Comparison of ENCODE assay signal across 9 mouse cellular contexts in genomic region chr5:33104025-33104481, GRCm38 (mm10). TPM values are rescaled to one million over a fixed set of nuclear protein-coding genes. Genes with fewer than 3 reads are reported as not detected.
A peak's percentile ranks its signal among the peaks of the same experiment; 100 is the strongest.
DNase-seq lines count a peak whose midpoint lies in the region; ATAC-seq lines count a peak whose summit lies in the region.
"Had no signal": no experiment of that assay in that cellular context is flagged by ENCODE, and none has a peak within 500 bp of the region (broad histone marks: within the 10 kb centered on the region; RNA-seq: fewer than 3 reads in every experiment).

Gene Slc5a1 (plus strand): TSS chr5:33104219.

- no peak for DNase-seq in embryonic facial prominence, embryonic 10.5 days (ENCODE audit: low spot score)
- no peak for DNase-seq in forebrain, embryonic 14.5 days (ENCODE audit: low spot score)
- DNase-seq in midbrain, embryonic 11.5 days (ENCODE audit: low spot score, missing footprints), result no peak
- DNase-seq in embryo, embryonic 10 days (ENCODE audit: low spot score), result no peak
- no peak for DNase-seq in urinary bladder, adult 2 months (ENCODE audit: low spot score)
- no peak for DNase-seq in layer of hippocampus, adult 9-11 months
- DNase-seq: thymus, postnatal 36 days had no signal

- no peak within 1 kb of the TSS for H3K27ac ChIP-seq in embryonic facial prominence, embryonic 10.5 days (replicated peaks)
- H3K27ac ChIP-seq in forebrain, embryonic 14.5 days (ENCODE audit: low read depth, low read length), result no peak within 1 kb of the TSS
- no peak within 1 kb of the TSS for H3K27ac ChIP-seq in kidney, embryonic 16.5 days (ENCODE audit: low read length)
- no peak within 1 kb of the TSS for H3K27ac ChIP-seq in midbrain, embryonic 11.5 days (ENCODE audit: low read depth, low read length)

- H3K9ac ChIP-seq in forebrain, embryonic 14.5 days (ENCODE audit: low read length), result no peak within 1 kb of the TSS
- no peak within 1 kb of the TSS for H3K9ac ChIP-seq in kidney, embryonic 16.5 days (replicated peaks; ENCODE audit: low read length)
- no peak within 1 kb of the TSS for H3K9ac ChIP-seq in midbrain, embryonic 11.5 days (ENCODE audit: low read length)

- no peaks in the 10 kb centered on the region for H3K36me3 ChIP-seq in embryonic facial prominence, embryonic 10.5 days (replicated peaks)
- no peaks in the 10 kb centered on the region for H3K36me3 ChIP-seq in forebrain, embryonic 14.5 days (ENCODE audit: control insufficient read depth, insufficient read depth, low read length)
- no peaks in the 10 kb centered on the region for H3K36me3 ChIP-seq in kidney, embryonic 16.5 days (ENCODE audit: insufficient read depth, low read length)
- H3K36me3 ChIP-seq in midbrain, embryonic 11.5 days (ENCODE audit: control insufficient read depth, insufficient read depth, low read length), result no peaks in the 10 kb centered on the region

- ATAC-seq in forebrain, embryonic 14.5 days, result no peak
- ATAC-seq in kidney, embryonic 16.5 days (ENCODE audit: low FRiP score, low TSS enrichment), result peak; percentile 87
- ATAC-seq in midbrain, embryonic 11.5 days (ENCODE audit: low FRiP score), result no peak

- peak within 1 kb of the TSS; percentile 19 for H3K4me3 ChIP-seq in embryonic facial prominence, embryonic 10.5 days
- H3K4me3 ChIP-seq in forebrain, embryonic 14.5 days (ENCODE audit: low read depth, low read length), result no peak within 1 kb of the TSS
- peak within 1 kb of the TSS; percentile 26 for H3K4me3 ChIP-seq in kidney, embryonic 16.5 days (ENCODE audit: low read length)
- no peak within 1 kb of the TSS for H3K4me3 ChIP-seq in midbrain, embryonic 11.5 days (ENCODE audit: low read depth, low read length)

- peak within 1 kb of the TSS; percentile 14; the same call in 1 of the 2 replicates for H3K4me2 ChIP-seq in forebrain, embryonic 14.5 days (ENCODE audit: low read length)
- peak within 1 kb of the TSS; percentile 46 for H3K4me2 ChIP-seq in kidney, embryonic 16.5 days (replicated peaks; ENCODE audit: low read depth, low read length)
- H3K4me2 ChIP-seq in midbrain, embryonic 11.5 days, result 0 out of 2 replicates have a peak within 1 kb of the TSS, but pooled peaks have one; percentile 9

- peaks cover 47% of the 10 kb centered on the region for H3K27me3 ChIP-seq in embryonic facial prominence, embryonic 10.5 days (replicated peaks; ENCODE audit: low read depth, poor library complexity, severe bottlenecking)
- peaks cover 20% of the 10 kb centered on the region for H3K27me3 ChIP-seq in forebrain, embryonic 14.5 days (replicated peaks; ENCODE audit: control insufficient read depth, insufficient read depth, low read length)
- peaks cover 26% of the 10 kb centered on the region for H3K27me3 ChIP-seq in kidney, embryonic 16.5 days (ENCODE audit: insufficient read depth, low read length)
- H3K27me3 ChIP-seq in midbrain, embryonic 11.5 days (ENCODE audit: control insufficient read depth, insufficient read depth, low read length), result peaks cover 15% of the 10 kb centered on the region; the same call in 1 of the 2 replicates

- no peaks in the 10 kb centered on the region for H3K9me3 ChIP-seq in embryonic facial prominence, embryonic 10.5 days
- no peaks in the 10 kb centered on the region for H3K9me3 ChIP-seq in forebrain, embryonic 14.5 days (replicated peaks; ENCODE audit: control insufficient read depth, low read length)
- H3K9me3 ChIP-seq in kidney, embryonic 16.5 days (ENCODE audit: low read length), result no peaks in the 10 kb centered on the region
- no peaks in the 10 kb centered on the region for H3K9me3 ChIP-seq in midbrain, embryonic 11.5 days (ENCODE audit: control insufficient read depth, low read length)

- H3K4me1 ChIP-seq in embryonic facial prominence, embryonic 10.5 days, result peaks cover 16% of the 10 kb centered on the region
- no peaks in the 10 kb centered on the region for H3K4me1 ChIP-seq in forebrain, embryonic 14.5 days (ENCODE audit: control insufficient read depth, insufficient read depth, low read length)
- H3K4me1 ChIP-seq in kidney, embryonic 16.5 days (ENCODE audit: insufficient read depth, low read length), result no peaks in the 10 kb centered on the region
- peaks cover 4% of the 10 kb centered on the region; the same call in 1 of the 2 replicates for H3K4me1 ChIP-seq in midbrain, embryonic 11.5 days (ENCODE audit: control insufficient read depth, insufficient read depth, low read length)

- 14% methylated on average over 25 of the region's 25 CpGs for WGBS in embryonic facial prominence, embryonic 10.5 days
- 9% methylated on average over 25 of the region's 25 CpGs for WGBS in forebrain, embryonic 14.5 days
- WGBS in kidney, embryonic 16.5 days, result 12% methylated on average over 25 of the region's 25 CpGs
- 16% methylated on average over 25 of the region's 25 CpGs for WGBS in midbrain, embryonic 11.5 days

RNA-seq across cellular contexts. Expression of gene Slc5a1, which starts in this region (rescaled TPM):
- polyA plus RNA-seq in embryonic facial prominence, embryonic 10.5 days (2016; fragmentation: Nextera tagmentation; extraction: Ambion mirVana), result 0.05 TPM in 1 of 2 replicates, not detected in the other
- not detected in 2 replicates for polyA plus RNA-seq in forebrain, embryonic 14.5 days (2014; fragmentation: Nextera tagmentation; extraction: Ambion mirVana)
- polyA plus RNA-seq in kidney, embryonic 16.5 days (2015; fragmentation: Nextera tagmentation; extraction: Ambion mirVana), result 18.3 and 20.8 TPM in 2 replicates
- not detected in 2 replicates for polyA plus RNA-seq in midbrain, embryonic 11.5 days (2014; fragmentation: Nextera tagmentation; extraction: Ambion mirVana)
- 2.3 and 3.0 TPM in 2 replicates for polyA plus RNA-seq in urinary bladder, adult 2 months (2012; rRNA removed)
- polyA plus RNA-seq: neural tube, embryonic 14.5 days had no signal

Comparison
In these comparisons a context has a peak if more than half of its experiments do, and no peak if none do; other contexts are left out.
1. H3K4me3 ChIP-seq: peak in embryonic facial prominence, embryonic 10.5 days (single experiment) and kidney, embryonic 16.5 days (single experiment); none in forebrain, embryonic 14.5 days (single experiment) and midbrain, embryonic 11.5 days (single experiment).
2. Peak in every context shown above with its lines, with median percentiles within 50 percentile points of each other: H3K4me2 ChIP-seq.